Mouse (Mus musculus): Measurements from ENCODE around the gene Doxl2.
A peak's percentile ranks its signal among the peaks of the same experiment; 100 is the strongest.
"Not testable (repeated sequence)": the region's sequence is repeated elsewhere in the genome, so short reads cannot be mapped to it uniquely, and the experiment has no call there.

Doxl2 gene

GRCm38 (mm10) chr6:48974663-48975062 is at the start of gene Doxl2:
TSS of gene Doxl2 (plus strand) at chr6:48974963.
- no peak for DNase-seq (ENCODE audit: low read depth, low spot score)

- DNase-seq (ENCODE audit: low read depth, low spot score), result no peak
Measured at GRCm38 (mm10) chr6:48929595-48929994, 45.2 kb upstream of the Doxl2 start, which contains the start of gene 1600015I10Rik. TSS of gene 1600015I10Rik (plus strand) at chr6:48929895.

GRCm38 (mm10) chr6:48949596-48949995 is 25.2 kb upstream of the Doxl2 start:
- no peak for DNase-seq (ENCODE audit: low read depth, low spot score)

- no peak for DNase-seq (ENCODE audit: low read depth, low spot score)
Measured at GRCm38 (mm10) chr6:48950676-48951075, 24.1 kb upstream of the Doxl2 start.

GRCm38 (mm10) chr6:48951630-48952029 is 23.1 kb upstream of the Doxl2 start:
- DNase-seq (ENCODE audit: low read depth, low spot score), result no peak

GRCm38 (mm10) chr6:48953220-48953619 is 21.5 kb upstream of the Doxl2 start:
- DNase-seq (ENCODE audit: low read depth, low spot score), result no peak

- no peak for DNase-seq (ENCODE audit: low read depth, low spot score)
Measured at GRCm38 (mm10) chr6:48954211-48954610, 20.6 kb upstream of the Doxl2 start.

- DNase-seq (ENCODE audit: low read depth, low spot score), result peak; percentile 54
Measured at GRCm38 (mm10) chr6:48954946-48955345, 19.8 kb upstream of the Doxl2 start.

- no peak for DNase-seq (ENCODE audit: low read depth, low spot score)
Measured at GRCm38 (mm10) chr6:48956785-48957184, 18.0 kb upstream of the Doxl2 start.

GRCm38 (mm10) chr6:48958053-48958452 is 16.7 kb upstream of the Doxl2 start:
- peak; percentile 17 for DNase-seq (ENCODE audit: low read depth, low spot score)

GRCm38 (mm10) chr6:48959151-48959550 is 15.6 kb upstream of the Doxl2 start:
- peak; percentile 58 for DNase-seq (ENCODE audit: low read depth, low spot score)

GRCm38 (mm10) chr6:48966696-48967095 is 8.1 kb upstream of the Doxl2 start:
- not testable (repeated sequence) for DNase-seq (ENCODE audit: low read depth, low spot score)

- no peak for DNase-seq (ENCODE audit: low read depth, low spot score)
Measured at GRCm38 (mm10) chr6:48967868-48968267, 6.9 kb upstream of the Doxl2 start.

- DNase-seq (ENCODE audit: low read depth, low spot score), result no peak
Measured at GRCm38 (mm10) chr6:48979616-48980015, 4.9 kb downstream of the Doxl2 start.

- DNase-seq (ENCODE audit: low read depth, low spot score), result no peak
Measured at GRCm38 (mm10) chr6:48982305-48982704, 7.5 kb downstream of the Doxl2 start.

- no peak for DNase-seq (ENCODE audit: low read depth, low spot score)
Measured at GRCm38 (mm10) chr6:48986444-48986990, 11.8 kb downstream of the Doxl2 start, which contains the start of gene Svs1. TSS of gene Svs1 (plus strand) at chr6:48986861.

GRCm38 (mm10) chr6:48989971-48990370 is 15.2 kb downstream of the Doxl2 start:
- no peak for DNase-seq (ENCODE audit: low read depth, low spot score)

GRCm38 (mm10) chr6:48991991-48992390 is 17.2 kb downstream of the Doxl2 start:
- no peak for DNase-seq (ENCODE audit: low read depth, low spot score)

GRCm38 (mm10) chr6:48998186-48998585 is 23.4 kb downstream of the Doxl2 start:
- DNase-seq (ENCODE audit: low read depth, low spot score), result no peak

- no peak for DNase-seq (ENCODE audit: low read depth, low spot score)
Measured at GRCm38 (mm10) chr6:48998796-48999195, 24.0 kb downstream of the Doxl2 start.

- DNase-seq (ENCODE audit: low read depth, low spot score), result no peak
Measured at GRCm38 (mm10) chr6:49003381-49003780, 28.6 kb downstream of the Doxl2 start.

GRCm38 (mm10) chr6:49007981-49008380 is 33.2 kb downstream of the Doxl2 start:
- DNase-seq (ENCODE audit: low read depth, low spot score), result peak; percentile 68

- no peak for DNase-seq (ENCODE audit: low read depth, low spot score)
Measured at GRCm38 (mm10) chr6:49008420-49009160, 33.8 kb downstream of the Doxl2 start.

Measured in A20 (cell line).